Mouse (Mus musculus) lung, postnatal 10 days (tissue): ENCODE data around the gene Scp2d1.
"Not testable (repeated sequence)": the region's sequence is repeated elsewhere in the genome, so short reads cannot be mapped to it uniquely, and the experiment has no call there.

ENCODE experiments used
- DNase-seq: peaks from one replicate; pipeline ENCODE4 v3.0.0; 2021

Gene Scp2d1

GRCm38 (mm10) chr2:144823356-144823755 lies at the start of gene Scp2d1:
TSS of gene Scp2d1 (plus strand) at chr2:144823656.
- not testable (repeated sequence) for DNase-seq

GRCm38 (mm10) chr2:144774636-144775160 lies 48.8 kb upstream of the Scp2d1 start:
- no peak for DNase-seq

GRCm38 (mm10) chr2:144775626-144776025 lies 47.8 kb upstream of the Scp2d1 start:
- DNase-seq: no peak

GRCm38 (mm10) chr2:144779263-144779662 lies 44.2 kb upstream of the Scp2d1 start:
- no peak for DNase-seq

- DNase-seq: no peak
These were observed 42.7 kb upstream of the Scp2d1 start for GRCm38 (mm10) chr2:144780731-144781130.

GRCm38 (mm10) chr2:144781871-144782270 lies 41.6 kb upstream of the Scp2d1 start:
- DNase-seq: no peak

GRCm38 (mm10) chr2:144782481-144782880 lies 41.0 kb upstream of the Scp2d1 start:
- DNase-seq: no peak

- peak; percentile 24 for DNase-seq
These were observed 40.3 kb upstream of the Scp2d1 start for GRCm38 (mm10) chr2:144783190-144783589.

- no peak for DNase-seq
These were observed 39.6 kb upstream of the Scp2d1 start for GRCm38 (mm10) chr2:144783831-144784230.

- no peak for DNase-seq
These were observed 31.7 kb upstream of the Scp2d1 start for GRCm38 (mm10) chr2:144791671-144792294.

- no peak for DNase-seq
These were observed 25.9 kb upstream of the Scp2d1 start for GRCm38 (mm10) chr2:144797515-144797914.

GRCm38 (mm10) chr2:144807766-144808754 lies 15.4 kb upstream of the Scp2d1 start:
- no peak for DNase-seq

- DNase-seq: no peak
These were observed 5.1 kb downstream of the Scp2d1 start for GRCm38 (mm10) chr2:144828457-144828985.

GRCm38 (mm10) chr2:144836667-144837311 lies 13.3 kb downstream of the Scp2d1 start:
- DNase-seq: no peak

GRCm38 (mm10) chr2:144837312-144837679 lies 13.8 kb downstream of the Scp2d1 start:
- peak; percentile 18 for DNase-seq

- DNase-seq: peak; percentile 24
These were observed 45.4 kb downstream of the Scp2d1 start for GRCm38 (mm10) chr2:144868827-144869226.
